Mouse (Mus musculus): ENCODE measurements around the gene Ndufa13.

DNA sequence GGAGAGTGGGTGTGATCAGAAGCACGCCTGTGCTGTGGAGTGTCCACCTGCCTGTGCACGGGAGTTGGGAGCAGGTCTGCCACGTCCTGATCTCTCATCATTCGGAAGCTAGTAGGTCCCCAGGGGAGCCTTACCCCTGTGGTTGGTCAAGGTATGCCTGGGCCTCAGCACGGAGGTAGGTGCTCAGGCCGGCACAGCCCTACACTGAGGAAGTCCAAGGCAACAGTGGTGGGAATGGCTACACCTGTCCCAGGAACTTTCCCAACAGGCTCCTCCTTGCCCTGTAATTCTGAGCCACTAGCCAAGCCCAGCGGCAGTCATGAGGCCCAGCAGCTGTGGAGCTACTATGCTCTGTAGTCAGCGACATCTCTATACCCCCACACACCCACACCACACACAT lies 22.7 kb downstream of the Ndufa13 start:
- TF ChIP-seq CTCF (IDR thresholded peaks at IDR 0.05; ENCODE audit: control insufficient read depth, insufficient read depth, insufficient read length): no peak
- no peak for TF ChIP-seq MAX (IDR thresholded peaks at IDR 0.05)
- no peak for TF ChIP-seq MYOG (IDR thresholded peaks at IDR 0.05; ENCODE audit: control insufficient read depth, extremely low read depth, insufficient read length)

Measured in C2C12 (cell line).